Mouse (Mus musculus): ENCODE measurements around the gene Gm27021.

DNA sequence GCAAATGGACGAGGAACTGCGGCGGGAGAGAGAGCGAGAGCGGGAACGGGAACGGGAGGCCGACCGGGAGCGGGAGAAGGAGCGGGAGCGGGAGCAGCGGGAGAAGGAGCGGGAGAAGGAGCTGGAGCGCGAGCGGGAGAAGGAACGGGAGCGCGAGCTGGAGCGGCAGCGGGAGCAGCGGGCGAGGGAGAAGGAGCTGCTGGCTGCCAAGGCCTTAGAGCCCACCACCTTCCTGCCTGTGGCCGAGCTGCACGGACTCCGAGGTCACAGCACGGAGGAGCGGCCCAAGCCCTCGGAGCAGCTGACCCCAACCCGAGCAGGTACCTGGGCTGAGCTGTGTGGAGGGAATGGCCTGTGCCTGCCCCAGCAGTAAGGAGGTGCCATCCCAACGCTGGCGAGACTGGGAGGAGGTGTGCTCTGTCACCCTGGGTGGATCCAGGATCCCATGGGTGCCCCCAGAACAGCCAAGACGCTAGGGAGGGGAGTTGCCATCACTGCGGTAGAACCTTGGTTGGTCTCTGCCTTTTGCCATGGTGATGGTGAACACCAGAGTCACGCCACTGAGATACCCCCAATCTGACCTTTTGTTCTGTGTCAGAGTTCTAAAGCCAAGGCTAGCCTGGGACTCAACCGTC is 99.6 kb downstream of the Gm27021 start:
- no peak for TF ChIP-seq CTCF (IDR thresholded peaks at IDR 0.05; ENCODE audit: low read depth)
- TF ChIP-seq EP300 (IDR thresholded peaks at IDR 0.05; ENCODE audit: low read depth), result no peak
